Mouse (Mus musculus): ENCODE results near the gene Ehhadh. TPM values are rescaled to one million over a fixed set of nuclear protein-coding genes. Genes with fewer than 3 reads are reported as not detected.
A peak's percentile ranks its signal among the peaks of the same experiment; 100 is the strongest.
"Not testable (repeated sequence)": the region's sequence is repeated elsewhere in the genome, so short reads cannot be mapped to it uniquely, and the experiment has no call there.

The Ehhadh gene
- total and polyA plus RNA-seq, 3 experiments, result 0.93 to 2.9 (median 1.1) TPM

DNA sequence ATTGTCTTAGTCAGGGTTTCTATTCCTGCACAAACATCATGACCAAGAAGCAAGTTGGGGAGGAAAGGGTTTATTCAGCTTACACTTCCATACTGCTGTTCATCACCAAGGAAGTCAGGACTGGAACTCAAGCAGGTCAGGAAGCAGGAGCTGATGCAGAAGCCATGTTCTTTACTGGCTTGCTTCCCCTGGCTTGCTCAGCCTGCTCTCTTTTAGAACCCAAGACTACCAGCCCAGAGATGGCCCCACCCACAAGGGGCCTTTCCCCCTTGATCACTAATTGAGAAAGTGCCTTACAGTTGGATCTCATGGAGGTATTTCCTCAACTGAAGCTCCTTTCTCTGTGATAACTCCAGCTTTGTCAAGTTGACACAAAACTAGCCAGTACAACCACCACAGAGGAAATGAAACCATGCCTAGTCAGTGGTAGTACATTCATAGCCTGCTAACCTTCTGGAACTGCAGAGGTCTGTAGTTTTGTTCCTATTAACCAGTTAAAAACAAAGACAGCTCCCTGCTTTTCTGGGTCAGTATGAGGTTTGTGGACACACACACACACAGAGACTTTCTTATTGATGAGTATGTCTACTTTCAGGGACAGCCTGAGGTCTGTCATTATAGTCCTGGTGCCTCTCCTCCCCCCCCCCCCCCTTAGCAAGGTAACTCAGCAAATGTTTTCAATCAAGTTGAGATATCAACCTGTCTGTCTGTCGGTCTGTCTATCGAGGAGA is 5.6 kb upstream of the Ehhadh start:
- Histone ChIP-seq H3K4me1 (ENCODE audit: control insufficient read depth in 1 of 2, insufficient read depth in 2 of 2) (peaks cover 5 to 39% of the 10 kb centered on the region in 2 experiments; a peak in 3 of 4 replicates), H3K9ac (ENCODE audit: insufficient read depth, low read depth) (peak overlapping the region; percentile 65), H3K27ac (ENCODE audit: insufficient read depth, low read depth) (peak overlapping the region; percentile 83), H3K4me3 (replicated peaks in 1 of 3; ENCODE audit: low read depth in 2 of 3, low read length in 2 of 3, poor library complexity in 1 of 3) (peak overlapping the region; percentile 68 to 83 (median 82)), H3K4me2 (ENCODE audit: insufficient read depth, low read depth, poor library complexity, severe bottlenecking) (peak overlapping the region; percentile 93), H3K36me3 (replicated peaks in 1 of 2; ENCODE audit: control insufficient read depth in 1 of 2, insufficient read depth in 1 of 2, low read length in 1 of 2) (peaks cover 8 to 11% of the 10 kb centered on the region in 2 experiments)
- H3K79me2 ChIP-seq (replicated peaks; ENCODE audit: control insufficient read depth, extremely low read depth, insufficient read depth, poor library complexity, severe bottlenecking); in situ Hi-C loops (cut with MboI; ENCODE audit: low pct_ligation_motif_present, low pct_unique_long_range_greater_than_20kb, low sequenced_read_pairs); H3K27me3 ChIP-seq (replicated peaks); dilution Hi-C loops (cut with MboI; ENCODE audit: extremely low pct_ligation_motif_present, extremely low pct_unique_long_range_greater_than_20kb, low sequenced_read_pairs); H3K9me3 ChIP-seq (replicated peaks; ENCODE audit: low read length): not testable (repeated sequence)
- DNase-seq (ENCODE audit: extremely low read depth), result peak; percentile 79
- TF ChIP-seq EP300 (IDR thresholded peaks at IDR 0.05; ENCODE audit: low read length), result peak; percentile 74
- TF ChIP-seq JUND (conservative IDR thresholded peaks at IDR 0.05; ENCODE audit: low read depth, low read length), result peak; percentile 40; the same call in 1 of the 2 replicates
- TF ChIP-seq IRF4 (IDR thresholded peaks at IDR 0.05; ENCODE audit: low read depth, low read length), result peak; percentile 76
- TF ChIP-seq MYC (IDR thresholded peaks at IDR 0.05; ENCODE audit: low read depth, low read length), result 0 out of 2 replicates have a peak, but pooled peaks have one; percentile 28
- 0 out of 2 replicates have a peak, but pooled peaks have one; percentile 40 for TF ChIP-seq TBP (conservative IDR thresholded peaks at IDR 0.05; ENCODE audit: low read depth, low read length)

DNA sequence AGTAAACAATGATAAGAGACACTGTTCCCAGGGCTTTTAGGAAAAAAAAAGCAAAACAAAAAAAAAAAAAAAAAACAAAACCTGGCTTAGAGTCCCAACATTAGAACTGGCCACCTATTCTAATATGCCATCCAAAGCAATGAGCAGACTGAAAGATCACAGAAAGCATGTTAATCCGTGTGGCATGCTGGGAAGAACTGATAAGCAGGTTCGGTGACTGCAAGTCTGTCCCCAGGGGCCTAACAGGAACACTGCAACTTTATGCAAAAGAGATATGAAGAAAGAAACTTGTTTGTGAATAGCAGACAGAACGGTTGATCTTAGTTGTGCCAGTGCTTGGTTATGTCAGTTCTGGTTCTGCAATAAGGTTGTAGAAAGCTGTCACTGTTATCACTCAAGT is 4.2 kb upstream of the Ehhadh start:
- no peak overlapping the region for H3K4me3 ChIP-seq (replicated peaks in 1 of 3; ENCODE audit: low read depth in 2 of 3, low read length in 2 of 3, poor library complexity in 1 of 3)
- in situ Hi-C loops (cut with MboI; ENCODE audit: low pct_ligation_motif_present, low pct_unique_long_range_greater_than_20kb, low sequenced_read_pairs), result no loop called here
- H3K79me2 ChIP-seq (replicated peaks; ENCODE audit: control insufficient read depth, extremely low read depth, insufficient read depth, poor library complexity, severe bottlenecking), result 0 out of 2 replicates have a peak, but pooled peaks cover 2% of the 10 kb centered on the region
- H3K27ac ChIP-seq (ENCODE audit: insufficient read depth, low read depth), result peak overlapping the region; percentile 48
- TF ChIP-seq UBTF (IDR thresholded peaks at IDR 0.05; ENCODE audit: low read depth, low read length) (no peak), GABPA (IDR thresholded peaks at IDR 0.05; ENCODE audit: insufficient replicate concordance, low read depth, low read length) (no peak), MXI1 (IDR thresholded peaks at IDR 0.05; ENCODE audit: low read depth, low read length) (0 out of 2 replicates have a peak, but pooled peaks have one; percentile 6), MAFK (IDR thresholded peaks at IDR 0.05; ENCODE audit: insufficient replicate concordance, low read length) (no peak), TCF12 (IDR thresholded peaks at IDR 0.05; ENCODE audit: low read depth, low read length) (0 out of 2 replicates have a peak, but pooled peaks have one; percentile 20), TBP (conservative IDR thresholded peaks at IDR 0.05; ENCODE audit: low read depth, low read length) (no peak; the same call in 1 of the 2 replicates), IRF4 (IDR thresholded peaks at IDR 0.05; ENCODE audit: low read depth, low read length) (0 out of 2 replicates have a peak, but pooled peaks have one; percentile 25), ZNF384 (IDR thresholded peaks at IDR 0.05; ENCODE audit: low read depth, low read length) (peak; percentile 60), ZMIZ1 (IDR thresholded peaks at IDR 0.05; ENCODE audit: low read depth, low read length) (no peak)
- peaks cover 1 to 2% of the 10 kb centered on the region in 2 experiments for H3K36me3 ChIP-seq (replicated peaks in 1 of 2; ENCODE audit: control insufficient read depth in 1 of 2, insufficient read depth in 1 of 2, low read length in 1 of 2)
- H3K9me3 ChIP-seq (replicated peaks; ENCODE audit: low read length), result no peaks in the 10 kb centered on the region
- dilution Hi-C loops (cut with MboI; ENCODE audit: extremely low pct_ligation_motif_present, extremely low pct_unique_long_range_greater_than_20kb, low sequenced_read_pairs), result no loop called here
- peak; percentile 69 for DNase-seq (ENCODE audit: extremely low read depth)
- no peaks in the 10 kb centered on the region for H3K27me3 ChIP-seq (replicated peaks)
- H3K4me1 ChIP-seq (ENCODE audit: control insufficient read depth in 1 of 2, insufficient read depth in 2 of 2), result peaks cover 1 to 39% of the 10 kb centered on the region in 2 experiments; a peak in 3 of 4 replicates
- peak overlapping the region; percentile 7; the same call in 1 of the 2 replicates for H3K9ac ChIP-seq (ENCODE audit: insufficient read depth, low read depth)
- H3K4me2 ChIP-seq (ENCODE audit: insufficient read depth, low read depth, poor library complexity, severe bottlenecking), result peak overlapping the region; percentile 93; the same call in 1 of the 2 replicates
